ENCODE assay signal across 10 mouse cellular contexts in the genomic region with DNA sequence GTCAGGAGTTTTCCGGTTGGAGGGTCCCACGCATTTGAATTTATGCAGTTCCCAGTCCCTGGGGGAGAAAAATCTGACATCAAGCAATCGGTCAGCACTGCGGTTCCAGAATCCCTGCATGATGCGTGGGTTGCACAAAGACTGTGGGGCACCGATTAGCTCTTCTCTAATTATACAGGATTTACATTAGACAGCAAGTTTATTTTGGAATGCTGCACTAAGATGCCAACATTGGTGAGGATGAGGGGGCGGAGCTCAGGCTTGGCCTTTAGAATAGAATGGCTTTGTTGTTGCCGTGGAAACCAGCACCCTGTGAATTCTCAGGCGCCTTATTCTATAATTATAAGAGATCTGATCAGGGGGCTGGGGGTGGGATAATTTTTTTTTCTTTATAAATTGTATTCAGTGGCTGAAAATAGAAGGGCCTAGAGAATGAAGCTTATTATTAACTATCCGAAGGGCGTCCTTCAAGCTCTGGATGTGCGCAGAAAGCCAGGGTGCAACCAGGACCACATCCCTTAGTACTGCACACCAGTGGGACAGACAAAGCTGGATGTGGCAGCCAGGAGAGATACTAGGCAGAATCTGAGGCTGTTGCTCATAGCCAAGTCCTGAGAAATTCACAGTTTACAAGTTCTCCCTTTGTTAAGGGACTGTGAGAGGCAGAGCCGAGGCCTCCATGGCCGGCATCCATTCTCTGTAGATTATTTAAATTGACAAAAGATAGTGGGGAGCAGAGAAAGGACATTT.
A peak's percentile ranks its signal among the peaks of the same experiment; 100 is the strongest.
DNase-seq lines count a peak whose midpoint lies in the region; ATAC-seq lines count a peak whose summit lies in the region.
"Had no signal": no experiment of that assay in that cellular context is flagged by ENCODE, and none has a peak within 500 bp of the region (broad histone marks: within the 10 kb centered on the region; RNA-seq: fewer than 3 reads in every experiment).

No protein-coding gene starts in this region.

- no peaks in the 10 kb centered on the region for H3K36me3 ChIP-seq in forebrain, embryonic 11.5 days (ENCODE audit: control insufficient read depth, insufficient read depth, low read length)
- no peaks in the 10 kb centered on the region for H3K36me3 ChIP-seq in hindbrain, embryonic 16.5 days (ENCODE audit: control insufficient read depth, insufficient read depth, low read length)
- no peaks in the 10 kb centered on the region for H3K36me3 ChIP-seq in midbrain, embryonic 12.5 days
- no peaks in the 10 kb centered on the region for H3K36me3 ChIP-seq in liver, embryonic 11.5 days (ENCODE audit: control insufficient read depth, insufficient read depth, low read length)
- H3K36me3 ChIP-seq: limb, embryonic 12.5 days had no signal

- H3K4me2 ChIP-seq in forebrain, embryonic 11.5 days (ENCODE audit: low read depth, low read length, severe bottlenecking), result no peak overlapping the region
- no peak overlapping the region for H3K4me2 ChIP-seq in hindbrain, embryonic 16.5 days (ENCODE audit: low read length)
- H3K4me2 ChIP-seq in midbrain, embryonic 12.5 days (replicated peaks), result no peak overlapping the region
- H3K4me2 ChIP-seq in liver, embryonic 11.5 days, result no peak overlapping the region
- H3K4me2 ChIP-seq: limb, embryonic 12.5 days had no signal

- no peaks in the 10 kb centered on the region; the same call in 1 of the 2 replicates for H3K4me1 ChIP-seq in forebrain, embryonic 11.5 days (replicated peaks; ENCODE audit: control insufficient read depth, insufficient read depth, low read length)
- peaks cover 11% of the 10 kb centered on the region for H3K4me1 ChIP-seq in hindbrain, embryonic 16.5 days (ENCODE audit: control insufficient read depth, insufficient read depth, low read depth, low read length)
- H3K4me1 ChIP-seq in midbrain, embryonic 12.5 days, result peaks cover 13% of the 10 kb centered on the region
- H3K4me1 ChIP-seq in liver, embryonic 11.5 days (replicated peaks; ENCODE audit: control insufficient read depth, insufficient read depth, low read length), result no peaks in the 10 kb centered on the region
- H3K4me1 ChIP-seq: limb, embryonic 12.5 days had no signal

- no peaks in the 10 kb centered on the region for H3K27me3 ChIP-seq in forebrain, embryonic 11.5 days (ENCODE audit: control insufficient read depth, insufficient read depth, low read length)
- no peaks in the 10 kb centered on the region for H3K27me3 ChIP-seq in hindbrain, embryonic 16.5 days (replicated peaks; ENCODE audit: control insufficient read depth, insufficient read depth, low read length)
- no peaks in the 10 kb centered on the region for H3K27me3 ChIP-seq in midbrain, embryonic 12.5 days
- H3K27me3 ChIP-seq in liver, embryonic 11.5 days (replicated peaks; ENCODE audit: control insufficient read depth, insufficient read depth, low read length), result no peaks in the 10 kb centered on the region
- H3K27me3 ChIP-seq: limb, embryonic 12.5 days had no signal

- ATAC-seq in forebrain, embryonic 11.5 days (replicated peaks; ENCODE audit: low FRiP score), result peak; percentile 64
- peak; percentile 90 for ATAC-seq in hindbrain, embryonic 16.5 days
- ATAC-seq in midbrain, embryonic 12.5 days (ENCODE audit: low FRiP score, low read depth), result peak; percentile 58
- no peak for ATAC-seq in liver, embryonic 11.5 days (replicated peaks; ENCODE audit: low FRiP score)
- no peak for ATAC-seq in megakaryocyte, adult 5-6 weeks (ENCODE audit: poor library complexity, severe bottlenecking)

- no peak overlapping the region for H3K4me3 ChIP-seq in forebrain, embryonic 11.5 days (ENCODE audit: low read depth, low read length)
- H3K4me3 ChIP-seq in hindbrain, embryonic 16.5 days (ENCODE audit: low read length), result no peak overlapping the region
- no peak overlapping the region for H3K4me3 ChIP-seq in midbrain, embryonic 12.5 days
- no peak overlapping the region for H3K4me3 ChIP-seq in liver, embryonic 11.5 days (ENCODE audit: low read depth, low read length)
- H3K4me3 ChIP-seq: limb, embryonic 12.5 days had no signal

- DNase-seq in R1 (ENCODE audit: low read depth, low spot score), result peak; percentile 43
- DNase-seq in forebrain, embryonic 11.5 days (ENCODE audit: low spot score), result no peak
- DNase-seq in liver, embryonic 11.5 days (ENCODE audit: low spot score), result no peak
- no peak for DNase-seq in adrenal gland, adult 18-20 months (ENCODE audit: low spot score in 2 of 2)
- DNase-seq in lung, postnatal 14 days, result no peak
- DNase-seq: adrenal gland, postnatal 36 days had no signal

- peak overlapping the region; percentile 37 for H3K27ac ChIP-seq in forebrain, embryonic 11.5 days (ENCODE audit: low read depth, low read length)
- H3K27ac ChIP-seq in hindbrain, embryonic 16.5 days (ENCODE audit: low read depth, low read length), result peak overlapping the region; percentile 72
- peak overlapping the region; percentile 43; the same call in 1 of the 2 replicates for H3K27ac ChIP-seq in midbrain, embryonic 12.5 days (replicated peaks)
- H3K27ac ChIP-seq in liver, embryonic 11.5 days (ENCODE audit: low read depth, low read length), result no peak overlapping the region
- H3K27ac ChIP-seq: limb, embryonic 12.5 days had no signal

- WGBS in forebrain, embryonic 11.5 days, result 58% methylated on average over 14 of the region's 14 CpGs
- WGBS in hindbrain, embryonic 16.5 days, result 34% methylated on average over 14 of the region's 14 CpGs
- WGBS in midbrain, embryonic 12.5 days, result 57% methylated on average over 14 of the region's 14 CpGs
- 84% methylated on average over 14 of the region's 14 CpGs for WGBS in liver, embryonic 11.5 days

- no peaks in the 10 kb centered on the region for H3K9me3 ChIP-seq in forebrain, embryonic 11.5 days (ENCODE audit: control insufficient read depth, low read length)
- H3K9me3 ChIP-seq in hindbrain, embryonic 16.5 days (ENCODE audit: control insufficient read depth, low read length), result no peaks in the 10 kb centered on the region
- H3K9me3 ChIP-seq in midbrain, embryonic 12.5 days, result no peaks in the 10 kb centered on the region
- no peaks in the 10 kb centered on the region for H3K9me3 ChIP-seq in liver, embryonic 11.5 days (ENCODE audit: control insufficient read depth, low read length)
- H3K9me3 ChIP-seq: limb, embryonic 12.5 days had no signal

- no peak overlapping the region for H3K9ac ChIP-seq in forebrain, embryonic 11.5 days (ENCODE audit: low read length)
- H3K9ac ChIP-seq in hindbrain, embryonic 16.5 days (ENCODE audit: low read depth, low read length), result no peak overlapping the region
- no peak overlapping the region for H3K9ac ChIP-seq in midbrain, embryonic 12.5 days (replicated peaks)
- no peak overlapping the region for H3K9ac ChIP-seq in liver, embryonic 11.5 days (ENCODE audit: low read depth, low read length)
- H3K9ac ChIP-seq: limb, embryonic 12.5 days had no signal

Comparison
In these comparisons a context has a peak if more than half of its experiments do, and no peak if none do; other contexts are left out.
1. ATAC-seq: peak in forebrain, embryonic 11.5 days (single experiment), hindbrain, embryonic 16.5 days (single experiment) and midbrain, embryonic 12.5 days (single experiment); none in liver, embryonic 11.5 days (single experiment) and megakaryocyte, adult 5-6 weeks (single experiment).